Mouse (Mus musculus) stomach, embryonic 14.5 days (tissue): ENCODE data around the gene Caly. TPM values are rescaled to one million over a fixed set of nuclear protein-coding genes. Genes with fewer than 3 reads are reported as not detected.

Source experiments
- ATAC-seq: fragments of 200-750 bp; cut with Nextera tagmentation; 2 replicates; pipeline ENCODE4 v1.8.0; 2017; ENCODE audit warnings: low read depth, moderate TSS enrichment; ENCODE audit not compliant: insufficient number of reproducible peaks, insufficient read depth, low FRiP score
- H3K27ac ChIP-seq: fragments of 300-500 bp; sonication (generic); 2 replicates; pipeline ENCODE4 v1.5.1; 2014; ENCODE audit warnings: mild to moderate bottlenecking, low read length, moderate library complexity, mixed read lengths
- H3K27me3 ChIP-seq: fragments of 300-500 bp; sonication (generic); 2 replicates; pipeline ENCODE4 v1.6.1; 2014; ENCODE audit warnings: low read length, control low read depth, mixed read lengths; ENCODE audit not compliant: control insufficient read depth, insufficient read depth
- H3K36me3 ChIP-seq: fragments of 300-500 bp; sonication (generic); 2 replicates; pipeline ENCODE4 v1.6.1; 2014; ENCODE audit warnings: mild to moderate bottlenecking, control low read depth, low read length, moderate library complexity, mixed read lengths; ENCODE audit not compliant: control insufficient read depth, insufficient read depth
- H3K4me1 ChIP-seq: fragments of 300-500 bp; sonication (generic); 2 replicates; pipeline ENCODE4 v1.6.1; 2014; ENCODE audit warnings: low read length, control low read depth, mixed read lengths; ENCODE audit not compliant: control insufficient read depth, insufficient read depth
- H3K4me2 ChIP-seq: fragments of 300-500 bp; sonication (generic); replicated peaks from 2 replicates; pipeline ENCODE4 v1.6.1; 2014; ENCODE audit warnings: low read depth, low read length, control low read depth
- H3K4me3 ChIP-seq: fragments of 300-500 bp; sonication (generic); 2 replicates; pipeline ENCODE4 v1.5.1; 2014; ENCODE audit warnings: low read depth, low read length, control low read depth
- H3K9ac ChIP-seq: fragments of 300-500 bp; sonication (generic); replicated peaks from 2 replicates; pipeline ENCODE4 v1.6.1; 2014; ENCODE audit warnings: low read depth, mild to moderate bottlenecking, control low read depth, low read length, moderate library complexity, mixed read lengths
- H3K9me3 ChIP-seq: fragments of 300-500 bp; sonication (generic); 2 replicates; pipeline ENCODE4 v1.6.1; 2016; ENCODE audit warnings: low read depth, low read length, control low read depth; ENCODE audit not compliant: control insufficient read depth
- WGBS: fragments of 180-500 bp; shearing (Covaris S2); extraction: QIAGEN DNeasy Blood & Tissue Kit; methylation state at CpG from one replicate; pipeline ENCODE4 v1.1.7; 2014; 5-methylcytosine and 5-hydroxymethylcytosine counted together
- polyA plus RNA-seq: library from polyadenylated mRNA; unstranded; fragments of >200 nt; fragmentation: Nextera tagmentation; extraction: Ambion mirVana; gene quantifications from 2 replicates; pipeline ENCODE4 v1.2.1, GENCODE M21; 2014

The Caly gene
- polyA plus RNA-seq, 1 experiment from 2014 or later = 3.8 TPM

DNA sequence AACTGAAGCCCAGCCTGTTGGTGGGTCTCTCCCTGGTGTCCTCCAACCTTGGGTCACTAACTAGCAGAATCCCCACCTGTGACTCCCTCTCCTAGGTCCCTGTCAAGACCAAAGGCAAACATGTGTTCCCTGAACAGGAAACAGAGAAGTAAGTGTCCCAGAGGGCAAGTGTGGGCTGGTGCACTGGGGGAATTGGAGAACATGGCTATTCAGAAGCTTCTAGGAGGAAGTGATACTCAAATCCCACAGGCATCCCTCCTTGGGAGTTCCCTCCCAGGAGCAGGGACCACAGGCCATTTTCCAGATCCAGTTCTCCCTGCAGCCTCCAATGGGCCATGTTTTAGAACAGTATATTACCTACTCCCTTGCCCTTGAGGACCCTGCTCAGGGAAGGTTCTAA is 13.7 kb upstream of the Caly start:
- Histone ChIP-seq H3K9me3 (no peaks in the 10 kb centered on the region), H3K36me3 (no peaks in the 10 kb centered on the region), H3K27me3 (no peaks in the 10 kb centered on the region), H3K4me3 (no peak overlapping the region), H3K4me1 (peaks cover 5% of the 10 kb centered on the region; the same call in 1 of the 2 replicates), H3K9ac (no peak overlapping the region), H3K27ac (no peak overlapping the region), H3K4me2 (no peak overlapping the region)
- ATAC-seq = no peak

DNA sequence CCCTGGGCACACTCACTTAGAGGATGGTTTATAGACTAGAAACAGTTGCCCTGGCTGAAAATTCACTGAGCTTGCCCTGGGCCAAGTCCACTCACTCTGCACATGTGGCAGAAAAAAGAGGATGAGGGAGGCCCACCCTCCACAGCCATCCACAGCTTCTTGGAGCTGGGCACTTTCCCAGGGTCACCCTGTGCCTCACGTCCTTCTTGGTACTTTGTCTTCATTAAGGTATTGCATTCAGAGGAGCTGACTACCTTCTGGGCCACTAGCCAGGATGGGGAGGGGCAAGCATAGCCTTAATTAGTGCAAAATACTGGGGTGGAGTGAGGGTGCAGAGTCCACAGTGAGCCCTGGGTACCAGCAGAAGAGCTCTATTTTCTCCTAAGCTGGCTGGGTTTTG is 13.2 kb upstream of the Caly start:
- Histone ChIP-seq H3K9ac (no peak overlapping the region), H3K4me1 (peaks cover 5% of the 10 kb centered on the region; the same call in 1 of the 2 replicates), H3K27me3 (no peaks in the 10 kb centered on the region), H3K9me3 (no peaks in the 10 kb centered on the region), H3K27ac (no peak overlapping the region), H3K4me2 (no peak overlapping the region), H3K36me3 (no peaks in the 10 kb centered on the region), H3K4me3 (no peak overlapping the region)
- WGBS = 29% methylated on average over 1 of the region's 1 CpGs
- ATAC-seq = no peak

DNA sequence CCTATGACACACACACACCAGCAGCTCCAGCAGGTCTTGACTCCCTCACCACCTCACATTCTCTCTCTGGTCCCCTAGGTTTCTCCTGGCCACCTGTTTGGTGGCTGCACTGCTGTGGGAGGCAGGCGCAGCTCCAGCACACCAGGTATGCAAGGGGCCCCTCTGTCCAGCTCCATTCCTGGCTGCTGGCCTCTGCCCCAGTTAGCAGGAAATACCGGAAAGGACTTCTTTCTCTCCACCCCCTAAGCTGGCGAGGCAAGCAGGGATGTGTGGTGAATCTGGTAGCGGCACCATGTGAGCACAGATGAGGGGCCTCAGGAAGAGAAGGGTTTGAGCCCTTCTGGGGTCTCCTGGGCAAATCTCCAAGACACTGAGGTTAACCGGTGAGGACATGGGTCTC is 12.6 kb upstream of the Caly start:
- no peak overlapping the region for H3K4me3 ChIP-seq
- WGBS = 46% methylated on average over 5 of the region's 5 CpGs
- no peak overlapping the region for H3K4me2 ChIP-seq
- H3K27ac ChIP-seq = no peak overlapping the region
- H3K27me3 ChIP-seq = no peaks in the 10 kb centered on the region
- H3K9me3 ChIP-seq = no peaks in the 10 kb centered on the region
- no peak overlapping the region for H3K9ac ChIP-seq
- no peaks in the 10 kb centered on the region for H3K36me3 ChIP-seq
- peaks cover 5% of the 10 kb centered on the region; the same call in 1 of the 2 replicates for H3K4me1 ChIP-seq
- ATAC-seq = 0 out of 2 replicates have a peak, but pooled peaks have one; percentile 19

DNA sequence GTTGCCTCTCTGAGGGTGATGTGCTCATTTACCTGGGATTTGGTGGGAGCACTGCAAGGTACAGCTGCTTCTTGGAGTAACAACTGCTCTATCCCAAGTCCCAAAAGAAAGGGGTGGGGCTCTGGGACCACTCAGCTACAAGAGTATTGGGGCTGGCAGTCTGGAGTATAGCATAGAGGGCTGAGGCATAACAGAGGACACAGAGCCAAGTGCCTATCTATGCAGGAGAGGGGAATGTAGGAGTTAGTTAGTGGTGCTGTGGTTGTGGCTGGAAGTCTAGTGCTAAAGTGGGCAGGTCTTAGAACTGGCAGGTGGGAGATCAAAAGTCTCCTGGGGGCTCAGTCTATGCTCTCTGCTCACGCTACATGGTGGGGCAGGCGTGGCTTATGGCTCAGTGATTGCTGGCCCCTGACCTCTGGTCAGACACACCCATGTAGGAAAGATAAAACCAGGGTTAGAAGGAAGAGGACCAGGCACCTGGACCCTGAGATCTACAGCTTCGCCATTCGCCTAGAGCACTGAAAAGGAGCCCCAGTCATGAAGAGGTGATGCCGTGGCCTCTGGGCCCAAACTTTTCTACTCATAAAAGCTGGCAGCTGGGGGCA is 10.7 kb upstream of the Caly start, which contains the start of gene Prap1:
Gene Prap1, plus strand, starts transcription at position 472 of the 605 bp plus-strand sequence.
- no peak for ATAC-seq
- no peak within 1 kb of the TSS for H3K4me3 ChIP-seq
- no peaks in the 10 kb centered on the region for H3K27me3 ChIP-seq
- no peak within 1 kb of the TSS for H3K27ac ChIP-seq
- H3K36me3 ChIP-seq = no peaks in the 10 kb centered on the region
- H3K9me3 ChIP-seq = no peaks in the 10 kb centered on the region
- 60% methylated on average over 5 of the region's 5 CpGs for WGBS
- no peak within 1 kb of the TSS for H3K4me2 ChIP-seq
- peaks cover 5% of the 10 kb centered on the region; the same call in 1 of the 2 replicates for H3K4me1 ChIP-seq
- H3K9ac ChIP-seq = no peak within 1 kb of the TSS

DNA sequence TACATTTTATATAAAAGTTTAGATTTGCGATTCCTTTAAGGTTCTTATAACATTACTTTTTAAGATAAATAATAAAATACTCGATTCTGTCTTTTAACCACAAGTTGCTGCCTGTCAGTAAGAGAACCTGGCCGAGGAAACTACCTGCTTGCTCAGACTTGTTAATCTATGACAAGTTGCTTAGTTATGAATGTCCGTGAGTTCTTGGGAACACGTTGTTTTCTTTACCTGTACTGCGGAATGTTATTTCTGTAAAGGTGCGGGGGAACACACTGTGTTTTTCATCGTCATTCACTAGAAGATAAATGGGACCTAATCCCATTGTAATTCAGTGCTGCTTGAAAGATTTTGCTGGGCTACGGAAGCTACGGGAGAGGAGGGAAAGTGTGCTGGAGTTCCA is 8.3 kb upstream of the Caly start:
- no peak overlapping the region for H3K4me2 ChIP-seq
- no peaks in the 10 kb centered on the region for H3K36me3 ChIP-seq
- no peak overlapping the region for H3K9ac ChIP-seq
- peaks cover 5% of the 10 kb centered on the region; the same call in 1 of the 2 replicates for H3K4me1 ChIP-seq
- WGBS = 64% methylated on average over 10 of the region's 10 CpGs
- no peak overlapping the region for H3K27ac ChIP-seq
- H3K4me3 ChIP-seq = no peak overlapping the region
- no peaks in the 10 kb centered on the region for H3K9me3 ChIP-seq
- H3K27me3 ChIP-seq = no peaks in the 10 kb centered on the region
- no peak for ATAC-seq

DNA sequence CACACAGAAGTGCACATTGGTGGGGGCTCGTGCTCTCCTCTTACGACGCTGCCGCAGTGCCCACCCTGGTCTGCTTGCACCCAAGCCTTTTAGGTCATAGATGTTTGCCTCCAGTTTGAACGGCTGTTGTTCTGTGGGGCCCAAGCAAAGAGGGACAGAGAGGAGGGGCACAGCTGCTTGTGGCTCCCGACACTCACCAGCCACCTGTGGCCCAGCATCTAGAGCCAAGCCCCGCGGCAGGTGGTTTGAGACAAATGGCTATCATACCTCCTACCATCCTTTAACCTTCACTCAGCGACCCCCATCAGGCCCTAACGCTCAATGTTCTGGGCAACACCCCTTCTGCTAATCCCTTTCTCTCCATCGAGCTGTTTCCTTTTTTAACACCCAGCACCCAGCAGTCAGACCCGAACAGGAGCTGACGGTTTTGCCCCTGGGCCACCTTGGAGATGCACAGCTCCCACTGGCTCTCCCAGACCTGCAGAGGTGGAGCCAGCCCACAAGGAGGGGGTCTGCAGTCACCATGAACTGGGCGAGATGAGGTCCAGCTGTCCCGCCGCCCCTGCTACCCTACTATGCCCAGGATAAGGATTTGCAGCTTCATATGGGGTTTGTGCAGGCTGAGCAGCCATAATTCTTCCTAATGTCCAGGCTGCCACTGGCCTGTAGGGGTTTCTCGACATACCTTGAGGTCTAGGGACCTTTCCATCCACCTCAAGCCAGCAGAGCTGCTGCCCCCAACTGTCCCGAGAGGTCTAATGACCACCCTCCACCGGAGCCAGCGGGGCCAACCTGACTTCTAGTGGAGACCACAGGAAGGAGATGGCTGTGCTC is 723 bp downstream of the Caly start:
- H3K27ac ChIP-seq = no peak overlapping the region
- H3K4me1 ChIP-seq = no peaks in the 10 kb centered on the region
- H3K9me3 ChIP-seq = no peaks in the 10 kb centered on the region
- H3K9ac ChIP-seq = no peak overlapping the region
- ATAC-seq = no peak
- no peak overlapping the region for H3K4me3 ChIP-seq
- WGBS = 20% methylated on average over 20 of the region's 20 CpGs
- H3K36me3 ChIP-seq = no peaks in the 10 kb centered on the region
- peaks cover 12% of the 10 kb centered on the region for H3K27me3 ChIP-seq
- H3K4me2 ChIP-seq = no peak overlapping the region

DNA sequence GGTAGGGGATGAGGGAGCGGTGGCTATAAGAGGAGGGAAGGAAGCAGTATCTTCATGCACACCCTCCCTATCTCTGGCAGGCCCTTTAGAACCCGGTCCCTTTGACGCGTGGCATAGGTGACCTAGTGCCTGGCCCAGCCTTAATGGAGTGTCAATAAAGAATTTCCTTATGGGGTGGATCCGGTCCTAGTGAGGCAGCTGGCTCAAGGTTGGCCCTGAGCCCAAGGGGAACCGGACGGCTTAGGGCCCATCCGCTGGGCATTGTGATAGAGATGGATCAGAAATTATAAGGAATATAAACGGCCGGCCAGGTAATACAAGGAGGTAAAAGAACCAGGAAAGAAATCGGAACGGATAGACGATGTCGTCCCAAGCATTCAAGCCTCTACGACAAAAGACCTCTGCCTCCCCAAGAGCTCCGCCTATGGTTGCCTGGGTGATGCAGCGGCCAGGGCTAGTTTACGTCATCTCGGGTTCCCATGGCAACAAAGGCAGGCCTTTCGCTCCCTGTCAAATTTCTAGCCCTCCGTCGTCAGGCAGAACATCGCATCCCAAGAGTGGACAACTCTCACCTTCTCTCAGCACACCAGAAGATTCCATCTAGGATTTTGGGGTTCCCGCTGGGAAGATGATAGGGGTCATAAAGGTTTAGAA is 1.7 kb downstream of the Caly start:
- ATAC-seq = no peak
- 3% methylated on average over 24 of the region's 24 CpGs for WGBS

DNA sequence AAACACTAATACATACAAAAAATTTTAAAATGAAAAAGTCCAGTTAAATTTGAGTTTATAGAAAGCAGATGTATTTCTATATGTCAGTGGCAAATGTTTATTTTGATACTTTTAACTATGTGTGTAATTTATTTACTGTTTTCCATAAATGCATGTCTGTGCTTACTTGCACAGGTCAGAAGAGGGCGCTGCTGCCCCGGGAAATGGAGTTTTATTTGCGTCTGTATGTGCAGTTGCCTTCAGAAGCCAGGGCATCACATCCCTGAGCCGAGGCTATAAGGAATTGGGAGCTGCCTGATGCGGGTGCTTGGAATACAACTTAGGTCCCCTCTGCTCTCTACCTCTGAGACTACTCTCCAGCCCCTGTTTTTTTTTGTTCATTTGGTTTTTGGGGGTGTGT is 3.6 kb downstream of the Caly start:
- peaks cover 12% of the 10 kb centered on the region for H3K27me3 ChIP-seq
- H3K27ac ChIP-seq = no peak overlapping the region
- no peaks in the 10 kb centered on the region for H3K36me3 ChIP-seq
- H3K9ac ChIP-seq = no peak overlapping the region
- H3K9me3 ChIP-seq = no peaks in the 10 kb centered on the region
- H3K4me2 ChIP-seq = no peak overlapping the region
- 8% methylated on average over 5 of the region's 5 CpGs for whole genome bisulfite sequencing
- H3K4me1 ChIP-seq = no peaks in the 10 kb centered on the region
- H3K4me3 ChIP-seq = no peak overlapping the region
- no peak for ATAC-seq

More for the DNA sequence above, 1.7 kb downstream of the Caly start:
- H3K4me3 ChIP-seq = peak overlapping the region; percentile 11; the same call in 1 of the 2 replicates
- peak overlapping the region; percentile 23 for H3K4me2 ChIP-seq
- H3K9ac ChIP-seq = no peak overlapping the region
- peaks cover 12% of the 10 kb centered on the region for H3K27me3 ChIP-seq
- H3K27ac ChIP-seq = no peak overlapping the region
- no peaks in the 10 kb centered on the region for H3K4me1 ChIP-seq
- no peaks in the 10 kb centered on the region for H3K36me3 ChIP-seq
- no peaks in the 10 kb centered on the region for H3K9me3 ChIP-seq
